Mouse (Mus musculus): ENCODE results near the gene Olfr665.
"Not testable (repeated sequence)": the region's sequence is repeated elsewhere in the genome, so short reads cannot be mapped to it uniquely, and the experiment has no call there.

Olfr665 gene

DNA sequence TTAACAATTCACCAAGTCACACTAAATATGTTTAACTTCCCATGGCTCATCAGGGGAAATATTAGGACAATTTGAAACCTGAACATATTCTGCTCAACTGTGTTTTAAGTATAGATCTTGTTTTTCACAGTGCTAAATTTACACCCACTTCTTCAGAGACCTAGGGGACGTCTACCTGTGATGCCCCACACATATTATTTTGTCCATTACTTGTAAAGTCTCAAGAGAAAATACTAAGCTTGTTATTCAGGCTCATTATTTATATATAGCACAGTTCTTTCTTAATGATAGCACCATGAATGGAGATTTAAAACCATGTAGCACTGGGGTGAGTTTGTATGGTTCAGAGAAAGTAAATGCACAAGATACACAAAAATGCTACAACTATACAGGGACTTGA is at the start of gene Olfr665:
Gene Olfr665, plus strand, starts transcription at position 301 of the 400 bp plus-strand sequence.
- in situ Hi-C loops (cut with MboI, MseI) = no loop called here

DNA sequence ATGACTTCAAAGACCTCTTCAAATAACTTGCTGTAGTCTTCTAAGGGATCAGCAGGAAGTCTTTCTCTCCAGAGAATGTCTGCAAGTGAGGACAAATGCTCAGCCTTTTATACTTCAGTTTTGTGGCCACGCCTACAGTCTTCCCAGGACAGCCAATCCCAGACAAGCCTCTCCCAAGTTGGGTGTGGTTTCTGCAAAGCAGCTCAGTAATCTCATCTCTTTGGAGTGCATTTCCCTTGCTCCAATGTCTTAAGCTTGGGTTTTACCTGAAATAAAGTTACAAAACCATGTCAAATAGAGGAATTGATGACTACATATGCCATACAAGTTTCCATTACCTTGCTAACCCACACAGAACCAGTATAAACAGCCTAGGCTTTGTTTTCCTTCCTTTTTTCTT is 35.3 kb upstream of the Olfr665 start, which contains the start of gene Usp17lb:
Gene Usp17lb, minus strand, starts transcription at position 101 of the 400 bp plus-strand sequence.
- in situ Hi-C loops (cut with MboI, MseI) = no loop called here

DNA sequence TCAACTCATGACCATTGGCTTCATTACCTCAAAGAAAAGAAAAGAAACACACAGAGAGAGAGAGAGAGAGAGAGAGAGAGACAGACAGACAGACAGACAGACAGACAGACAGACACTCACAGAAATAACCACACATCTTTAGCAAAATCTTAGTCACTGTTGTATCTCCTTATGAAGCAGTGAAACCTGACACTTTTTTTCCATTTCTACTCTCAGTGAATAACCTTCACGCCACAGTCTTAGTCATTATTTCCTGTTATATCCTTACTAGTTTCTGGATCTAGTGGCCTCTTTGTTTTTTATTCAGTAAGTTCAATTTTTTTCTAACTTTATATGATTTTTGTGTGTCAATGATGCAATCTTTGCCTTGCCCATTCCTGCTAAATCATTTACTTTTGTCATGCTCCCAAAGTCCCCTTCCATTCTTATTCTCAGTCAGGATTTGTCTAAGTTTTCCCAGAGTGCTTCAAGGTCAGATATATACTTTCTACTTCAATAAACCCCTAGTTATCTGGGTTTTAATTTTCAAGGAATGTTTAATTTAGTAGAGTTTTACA is 34.0 kb upstream of the Olfr665 start:
- in situ Hi-C loops (cut with MboI, MseI) = no loop called here

DNA sequence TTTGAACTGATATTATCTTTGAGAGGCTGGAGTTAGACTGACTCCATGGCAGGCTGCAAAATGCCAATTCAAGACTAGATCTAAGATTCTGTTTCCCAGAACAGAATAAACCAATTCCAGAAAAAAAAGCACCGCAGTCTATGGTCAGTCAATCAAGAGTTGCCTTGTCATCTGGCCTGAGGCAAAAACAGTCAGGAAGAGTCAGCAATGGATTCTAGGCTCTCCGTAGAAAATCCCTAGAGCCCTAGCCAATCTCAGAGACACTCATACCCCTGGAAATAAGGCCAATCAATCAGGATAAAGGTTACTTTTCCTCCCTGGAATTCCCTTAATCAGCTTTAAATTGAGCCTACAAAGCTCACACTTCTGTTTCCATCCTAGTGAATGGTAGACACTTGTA is 26.3 kb upstream of the Olfr665 start:
- in situ Hi-C loops (cut with MboI, MseI) = not testable (repeated sequence)

DNA sequence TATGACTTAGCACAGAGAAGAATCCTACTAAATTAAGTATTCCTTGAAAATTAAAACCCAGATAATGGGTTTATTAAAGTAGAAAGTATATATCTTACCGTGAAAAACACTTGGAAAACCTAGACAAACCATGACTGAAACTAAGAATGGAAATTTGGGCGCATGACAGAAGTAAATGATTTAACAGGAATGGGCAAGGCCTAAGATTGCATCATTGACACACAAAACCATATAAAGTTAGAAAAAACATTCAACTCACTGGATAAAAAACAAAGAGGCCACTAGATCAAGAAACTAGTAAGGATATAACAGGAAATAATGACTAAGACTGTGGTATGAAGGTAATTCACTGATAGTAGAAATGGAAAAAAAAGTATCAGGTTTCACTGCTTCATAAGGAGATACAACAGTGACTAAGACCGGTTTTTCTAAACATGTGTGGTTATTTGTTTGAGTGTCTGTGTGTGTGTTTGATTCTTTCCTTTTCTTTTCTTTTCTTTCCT is 22.5 kb upstream of the Olfr665 start:
- in situ Hi-C loops (cut with MboI, MseI) = no loop called here

DNA sequence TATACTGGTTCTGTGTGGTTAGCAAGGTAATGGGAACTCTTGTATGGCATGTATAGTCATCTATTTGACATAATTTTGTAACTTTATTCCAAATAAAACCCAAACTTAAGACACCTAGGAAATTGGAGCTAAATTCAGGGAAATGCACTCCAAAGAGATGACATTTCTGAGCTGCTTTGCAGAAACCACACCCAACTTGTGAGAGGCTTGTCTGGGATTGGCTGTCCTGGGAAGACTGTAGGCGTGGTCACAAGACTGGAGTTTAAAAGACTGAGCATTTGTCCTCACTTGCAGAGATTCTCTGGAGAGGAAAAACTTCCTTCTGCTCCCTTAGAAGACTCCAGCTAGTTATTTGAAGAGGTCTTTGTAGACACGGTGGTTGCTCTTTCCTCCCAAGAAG is 21.1 kb upstream of the Olfr665 start, which contains the start of gene Usp17la:
Gene Usp17la, plus strand, starts transcription at position 301 of the 400 bp plus-strand sequence.
- in situ Hi-C loops (cut with MboI, MseI) = not testable (repeated sequence)

DNA sequence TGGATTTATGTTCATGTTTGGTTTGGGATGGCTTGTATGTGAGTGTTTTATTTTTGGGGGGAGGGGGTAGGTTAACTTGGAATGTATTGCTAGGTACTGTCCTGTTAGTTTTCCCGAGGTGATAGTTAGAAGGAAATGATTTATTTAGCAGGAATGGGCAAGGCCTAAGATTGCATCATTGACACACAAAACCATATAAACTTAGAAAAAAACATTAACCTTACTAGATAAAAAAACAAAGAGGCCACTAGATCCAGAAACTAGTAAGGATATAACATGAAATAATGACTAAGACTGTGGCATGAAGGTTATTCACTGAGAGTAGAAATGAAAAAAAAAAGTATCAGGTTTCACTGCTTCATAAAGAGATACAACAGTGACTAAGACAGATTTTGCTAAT is 20.1 kb upstream of the Olfr665 start:
- in situ Hi-C loops (cut with MboI, MseI) = no loop called here

DNA sequence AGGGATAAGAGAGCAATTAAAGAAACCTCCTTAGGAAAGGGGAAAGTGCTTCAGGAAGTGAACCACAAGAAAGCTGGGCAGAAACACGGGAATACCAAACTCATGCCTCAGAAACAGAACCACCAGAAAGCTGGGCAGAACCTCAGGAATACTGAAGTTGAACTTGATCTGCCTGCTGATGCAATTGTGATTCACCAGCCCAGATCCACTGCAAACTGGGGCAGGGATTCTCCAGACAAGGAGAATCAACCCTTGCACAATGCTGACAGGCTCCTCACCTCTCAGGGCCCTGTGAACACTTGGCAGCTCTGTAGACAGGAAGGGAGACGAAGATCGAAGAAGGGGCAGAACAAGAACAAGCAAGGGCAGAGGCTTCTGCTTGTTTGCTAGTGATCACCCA is 16.4 kb upstream of the Olfr665 start:
- in situ Hi-C loops (cut with MboI, MseI) = loop anchor here in 1 of 2 experiments (10.0 kb wide), 1 partner anchor 567 kb away; no protein-coding TSS in a partner anchor

DNA sequence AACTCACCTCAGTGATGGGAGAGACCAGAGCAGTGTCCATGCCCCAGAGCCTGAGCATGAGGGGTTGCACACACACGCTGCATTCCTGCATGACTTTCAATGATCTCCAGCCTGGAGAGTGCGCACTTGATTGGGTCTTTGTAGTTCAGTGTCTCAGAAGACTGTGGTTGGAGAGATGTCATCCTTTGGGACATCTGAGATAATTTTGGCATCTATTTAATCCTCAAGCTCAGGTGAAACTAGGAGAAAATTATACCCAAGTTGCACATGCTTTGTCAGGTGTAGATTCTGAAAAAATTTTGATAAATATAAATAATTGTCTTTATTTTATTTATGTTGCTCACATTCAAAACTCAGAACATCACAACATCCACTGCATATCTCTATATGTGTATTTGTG is 18.0 kb downstream of the Olfr665 start, which contains the start of gene Olfr666:
Gene Olfr666, minus strand, starts transcription at position 101 of the 400 bp plus-strand sequence.
- in situ Hi-C loops (cut with MboI, MseI) = no loop called here

DNA sequence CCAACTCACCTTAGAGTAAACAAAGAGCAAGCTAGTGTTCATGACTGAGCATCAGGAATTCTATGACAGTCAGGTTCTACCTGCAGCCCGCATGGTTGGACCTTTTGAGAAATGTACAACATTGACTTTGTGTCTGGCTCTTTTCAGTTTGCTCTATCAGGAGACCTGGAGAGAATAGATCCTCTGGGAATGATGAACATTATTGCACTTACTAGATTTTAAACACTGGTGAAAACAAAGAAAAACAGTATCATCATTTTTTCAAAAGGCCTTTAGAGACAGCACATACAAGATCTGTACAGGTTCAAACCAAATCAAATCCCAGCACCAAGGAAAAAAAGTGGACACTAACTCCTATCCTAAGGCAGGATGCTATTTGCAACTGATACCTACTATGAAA is 43.6 kb downstream of the Olfr665 start, which contains the start of gene Olfr667:
Gene Olfr667, minus strand, starts transcription at position 101 of the 400 bp plus-strand sequence.
- in situ Hi-C loops (cut with MboI, MseI) = no loop called here

DNA sequence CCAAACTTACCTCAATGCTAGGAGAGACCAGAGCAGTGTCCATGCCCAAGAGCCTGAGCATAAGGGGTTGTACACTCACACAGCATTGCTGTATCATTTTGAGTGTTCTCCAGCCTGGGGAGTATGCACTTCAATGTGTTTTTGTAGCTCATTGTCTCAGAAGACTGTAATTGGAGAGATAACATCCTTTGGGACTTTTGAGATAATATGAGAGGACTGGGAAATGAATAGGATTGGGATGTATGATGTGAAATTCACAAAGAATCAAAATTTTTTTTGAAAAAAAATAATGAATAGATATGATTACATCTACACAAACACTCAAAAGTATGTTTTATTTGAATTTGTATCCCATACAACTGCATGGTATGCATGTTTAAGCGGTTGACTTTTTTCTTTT is 50.1 kb downstream of the Olfr665 start, which contains the start of gene Olfr668:
Gene Olfr668, minus strand, starts transcription at position 101 of the 400 bp plus-strand sequence.
- in situ Hi-C loops (cut with MboI, MseI) = no loop called here

Measured in T-helper 17 cell (primary cell).